Mouse (Mus musculus) cerebellum, postnatal 25 days (tissue): ENCODE data around the gene Polr2e.

Experiments
- DNase-seq, 2 experiments: peaks; one replicate each; pipeline ENCODE4 v3.0.0; 2021; ENCODE audit warnings: mixed read lengths in 2 of 2

Gene Polr2e

DNA sequence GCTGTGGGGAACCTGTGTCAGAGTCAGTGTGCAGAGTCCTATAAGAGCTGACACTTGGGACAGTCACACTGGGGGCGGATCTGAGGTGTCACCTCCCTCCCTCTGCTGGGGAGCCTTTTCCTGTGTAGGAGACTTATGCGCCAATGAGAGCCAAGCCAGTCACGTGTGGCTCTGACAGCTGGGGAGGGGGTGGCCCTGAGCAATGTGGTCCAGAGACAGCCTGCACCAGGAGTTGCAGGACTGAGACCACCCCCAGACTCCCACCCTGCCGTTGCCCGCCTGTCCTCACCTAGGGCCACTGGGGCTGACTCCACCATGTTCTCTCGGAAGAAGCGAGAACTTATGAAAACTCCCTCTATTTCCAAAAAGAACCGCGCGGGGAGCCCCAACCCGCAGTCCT, 23.1 kb downstream of the Polr2e start, which contains the start of gene Arhgap45:
Gene Arhgap45 (plus strand): TSS at position 143 of the 400 bp plus-strand sequence.
- DNase-seq = no peak

GRCm38 (mm10) chr10:80015583-80015982, 24.0 kb downstream of the Polr2e start:
- DNase-seq = no peak

GRCm38 (mm10) chr10:80014484-80015290, 24.9 kb downstream of the Polr2e start:
- no peak for DNase-seq

DNA sequence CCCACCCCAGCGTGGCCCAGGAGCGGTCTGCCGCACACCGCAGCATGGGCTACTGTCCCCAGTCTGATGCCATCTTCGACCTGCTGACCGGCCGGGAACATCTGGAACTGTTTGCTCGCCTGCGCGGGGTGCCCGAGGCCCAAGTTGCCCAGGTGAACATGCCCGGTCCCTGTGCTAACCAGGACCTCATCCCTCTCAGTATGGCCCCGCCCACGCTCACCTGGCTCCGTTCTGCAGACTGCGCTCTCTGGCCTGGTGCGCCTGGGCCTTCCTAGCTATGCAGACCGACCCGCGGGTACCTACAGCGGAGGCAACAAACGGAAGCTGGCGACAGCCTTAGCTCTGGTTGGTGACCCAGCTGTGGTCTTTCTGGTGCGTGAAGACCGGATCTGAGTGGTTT, 26.0 kb downstream of the Polr2e start:
- no peak for DNase-seq

DNA sequence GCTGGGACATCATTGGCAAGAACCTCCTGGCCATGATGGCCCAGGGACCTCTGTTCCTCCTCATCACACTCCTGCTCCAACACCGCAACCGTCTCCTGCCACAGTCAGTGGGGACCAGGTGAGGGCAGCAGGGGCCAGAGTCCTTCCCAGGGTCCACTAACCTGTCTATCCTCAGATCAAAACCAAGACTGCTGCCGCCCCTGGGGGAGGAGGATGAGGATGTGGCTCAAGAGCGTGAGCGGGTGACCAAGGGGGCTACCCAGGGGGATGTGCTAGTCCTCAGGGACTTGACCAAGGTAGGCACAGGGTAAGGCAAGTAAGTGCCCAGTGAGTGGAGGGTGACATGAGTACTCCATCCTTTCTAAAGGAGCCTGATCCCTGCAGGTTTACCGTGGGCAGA, 27.9 kb downstream of the Polr2e start:
- no peak for DNase-seq

DNA sequence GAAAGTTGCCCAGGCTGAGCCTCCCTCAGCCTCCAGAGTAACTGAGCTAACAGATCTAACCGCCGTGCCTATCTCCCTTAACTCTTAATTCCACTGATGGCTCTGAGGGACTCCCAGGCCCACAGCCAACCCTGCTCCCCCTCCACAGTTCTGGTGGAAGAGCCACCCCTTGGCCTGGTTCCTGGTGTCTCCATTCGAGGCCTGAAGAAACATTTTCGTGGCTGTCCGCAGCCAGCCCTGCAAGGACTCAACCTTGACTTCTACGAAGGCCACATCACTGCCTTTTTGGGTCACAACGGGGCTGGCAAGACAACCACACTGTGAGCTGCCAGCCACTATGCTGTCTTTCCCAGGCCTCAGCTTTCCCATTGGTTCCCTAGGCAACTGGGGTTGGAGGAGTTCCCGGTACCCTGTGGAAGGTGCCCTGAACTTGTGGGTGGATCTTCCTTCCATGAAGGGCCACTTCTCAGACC, 35.3 kb downstream of the Polr2e start:
- no peak for DNase-seq

DNA sequence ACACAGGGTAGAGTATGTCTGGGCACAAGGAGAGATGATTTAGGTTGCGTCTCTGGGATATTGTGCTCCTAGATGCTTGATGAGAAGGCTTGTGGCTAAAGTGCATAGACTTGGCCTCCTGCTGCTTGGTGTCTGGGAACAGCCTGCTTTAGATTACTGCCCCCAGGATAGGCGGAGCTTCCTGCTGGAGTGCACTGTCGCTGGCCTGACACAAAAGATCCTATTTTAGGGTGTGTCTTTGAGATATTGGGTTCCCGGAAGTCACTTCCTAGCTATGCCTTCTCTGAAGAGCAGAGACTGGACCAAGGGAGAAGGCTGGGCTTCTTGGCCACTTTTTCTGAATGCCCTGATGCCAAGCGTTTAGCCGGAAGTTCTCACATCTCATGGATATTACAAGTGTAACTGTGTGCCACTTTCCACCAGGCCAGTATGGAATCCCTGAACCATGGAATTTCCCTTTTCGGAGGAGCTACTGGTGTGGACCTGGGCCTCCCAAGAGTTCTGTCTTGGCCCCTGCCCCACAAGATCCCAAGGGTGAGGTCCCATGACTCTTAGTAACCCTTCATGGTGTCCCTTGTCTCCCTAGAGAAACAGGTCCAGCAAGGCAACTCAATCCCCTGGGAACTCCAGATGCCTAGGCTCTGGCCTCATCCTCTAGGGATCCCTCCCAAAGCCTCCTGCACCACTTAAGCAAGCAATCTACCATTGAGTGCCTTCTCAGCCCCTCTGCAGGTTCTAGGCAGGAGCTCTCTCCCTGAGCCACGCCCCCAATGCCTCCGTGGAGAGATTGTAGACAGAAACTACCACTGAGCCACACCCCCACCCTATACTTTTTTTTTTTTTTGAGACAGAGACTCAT, 36.0 kb downstream of the Polr2e start:
- no peak for DNase-seq

GRCm38 (mm10) chr10:80002829-80003228, 36.8 kb downstream of the Polr2e start:
- DNase-seq = peak in 1 of 2 experiments; percentile 33

GRCm38 (mm10) chr10:80001945-80002344, 37.6 kb downstream of the Polr2e start:
- DNase-seq = no peak

DNA sequence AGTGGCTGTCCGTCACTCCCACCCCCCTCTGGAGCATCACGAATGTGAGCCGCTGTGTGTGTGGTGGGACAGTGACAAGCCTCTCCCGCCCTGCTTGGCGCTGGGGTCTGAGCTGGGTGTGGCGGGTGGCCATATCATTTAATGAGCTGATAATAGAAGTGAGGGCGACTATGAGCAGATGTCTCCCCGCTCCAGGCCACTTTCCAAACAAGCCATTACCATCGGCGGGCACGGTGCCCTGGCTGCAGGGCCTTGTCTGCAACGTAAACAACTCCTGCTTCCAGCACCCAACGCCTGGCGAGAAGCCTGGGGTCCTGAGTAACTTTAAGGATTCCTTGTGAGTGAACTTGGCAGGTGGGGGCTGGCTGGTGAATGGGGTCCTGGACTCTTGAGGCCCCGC, 41.8 kb downstream of the Polr2e start:
- DNase-seq = peak; percentile 70 to 80

- DNase-seq = peak; percentile 86 to 87
Observed at GRCm38 (mm10) chr10:79997034-79997760, 42.4 kb downstream of the Polr2e start.

DNA sequence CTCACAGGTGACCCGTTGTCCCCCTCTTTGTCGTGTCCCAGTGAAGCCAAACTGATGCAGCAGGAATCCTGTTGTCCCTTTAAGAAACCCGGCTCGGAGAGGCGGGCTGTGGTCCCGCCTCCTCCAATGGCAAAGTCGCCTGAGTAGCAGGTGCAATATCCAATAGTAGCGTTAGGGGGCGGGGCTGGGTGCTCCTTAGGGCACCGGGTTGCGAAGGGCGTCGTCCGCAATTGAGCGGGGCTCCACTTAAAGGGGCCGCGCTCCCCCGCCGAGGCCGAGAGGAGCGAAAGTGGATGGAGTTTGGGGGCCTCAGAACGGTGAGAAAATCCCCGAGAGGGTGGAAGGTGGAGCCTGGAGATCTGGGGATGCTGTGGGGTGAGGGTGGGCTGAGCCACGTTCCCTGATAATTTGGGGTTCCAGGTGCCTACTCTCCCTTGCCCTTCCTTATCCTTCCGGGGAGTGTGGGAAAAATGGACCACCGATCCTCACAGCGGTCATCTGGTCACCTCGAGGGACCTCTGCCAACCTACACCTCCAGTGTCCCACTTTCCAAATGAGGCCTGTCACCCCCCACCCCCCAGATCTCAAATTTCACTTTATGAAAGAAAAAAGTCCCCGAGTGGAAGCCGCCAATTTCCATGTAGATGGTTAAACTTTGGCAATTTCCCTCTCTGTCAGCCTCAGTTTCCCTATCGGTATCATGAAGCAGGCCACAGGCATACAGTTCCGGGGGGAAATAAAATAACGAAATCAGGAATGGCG, 43.1 kb downstream of the Polr2e start, which contains the start of gene Abca7:
Gene Abca7 (plus strand): TSS at position 223 of the 762 bp plus-strand sequence.
- peak; percentile 98 to 100 for DNase-seq

GRCm38 (mm10) chr10:79995636-79996035, 44.0 kb downstream of the Polr2e start:
- DNase-seq = no peak

DNA sequence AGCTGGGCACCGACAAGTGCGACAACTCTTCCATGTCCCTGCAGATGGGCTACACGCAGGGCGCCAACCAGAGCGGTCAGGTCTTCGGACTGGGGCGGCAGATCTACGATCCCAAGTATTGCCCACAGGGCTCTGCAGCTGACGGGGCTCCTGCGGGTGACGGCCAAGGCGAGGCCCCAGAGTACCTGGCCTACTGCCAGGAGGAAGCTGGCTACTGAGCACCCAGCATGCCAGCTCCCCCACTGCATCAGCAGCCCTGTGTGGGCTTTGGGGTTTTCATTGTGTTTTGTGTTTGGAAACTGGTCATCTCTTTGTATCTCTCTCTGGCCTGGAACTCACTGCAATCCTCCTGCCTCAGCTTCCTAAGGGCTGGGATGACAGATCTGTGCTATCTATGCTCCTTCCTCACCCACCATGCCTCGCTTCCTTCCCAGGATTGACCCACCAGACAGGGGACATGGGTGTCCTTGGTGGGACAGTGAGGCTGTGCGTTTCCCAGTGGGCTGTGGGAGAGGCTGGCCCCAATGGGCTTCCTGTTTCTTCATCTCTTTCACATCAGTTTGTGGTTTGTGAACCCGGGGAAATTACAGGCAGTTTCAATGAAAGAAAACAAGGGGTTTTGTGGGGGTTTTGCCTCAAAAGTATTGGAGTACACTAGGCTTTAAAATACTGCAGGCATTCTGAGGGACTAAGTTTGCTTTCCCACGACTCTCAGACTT, 45.0 kb downstream of the Polr2e start:
- DNase-seq = peak in 1 of 2 experiments; percentile 55

GRCm38 (mm10) chr10:79991548-79991947, 48.0 kb downstream of the Polr2e start:
- DNase-seq = peak in 1 of 2 experiments; percentile 27

- DNase-seq = no peak
Observed at GRCm38 (mm10) chr10:79991099-79991498, 48.5 kb downstream of the Polr2e start.

GRCm38 (mm10) chr10:79989870-79990269, 49.7 kb downstream of the Polr2e start:
- DNase-seq = no peak

- DNase-seq = no peak
Observed at GRCm38 (mm10) chr10:79989272-79989786, 50.3 kb downstream of the Polr2e start.

GRCm38 (mm10) chr10:79988506-79989271, 50.9 kb downstream of the Polr2e start, which contains the start of gene Cnn2:
Gene Cnn2, plus strand, starts transcription at chr10:79988584.
- peak in 1 of 2 experiments; percentile 42 for DNase-seq
